Mouse (Mus musculus) CH12.LX (cell line): ENCODE measurements around the gene Chst11. TPM values are rescaled to one million over a fixed set of nuclear protein-coding genes. Genes with fewer than 3 reads are reported as not detected.

Experiments used
- DNase-seq: peaks from one replicate; pipeline ENCODE4 v3.0.0-alpha.2; 2013; ENCODE audit errors: extremely low read depth
- H3K27ac ChIP-seq: 2 replicates; pipeline ENCODE4 v1.5.1; 2012; ENCODE audit warnings: low read depth, mild to moderate bottlenecking, control low read depth, moderate library complexity; ENCODE audit not compliant: insufficient read depth
- H3K27me3 ChIP-seq: replicated peaks from 2 replicates; pipeline ENCODE3; 2012; ENCODE audit warnings: inconsistent platforms
- H3K36me3 ChIP-seq, 2 experiments: replicated peaks in 1 of 2; 2 replicates each; pipeline versions ENCODE3 to v1.6.1; 2012; ENCODE audit warnings: inconsistent platforms in 1 of 2, low read length in 1 of 2, mild to moderate bottlenecking in 1 of 2, mixed read lengths in 1 of 2, moderate library complexity in 1 of 2; ENCODE audit not compliant: control insufficient read depth in 1 of 2, insufficient read depth in 1 of 2
- H3K4me1 ChIP-seq, 2 experiments: 2 replicates each; pipeline ENCODE4 v1.6.1; 2012; ENCODE audit warnings: inconsistent platforms in 1 of 2, moderate library complexity in 1 of 2; ENCODE audit not compliant: insufficient read depth in 2 of 2, control insufficient read depth in 1 of 2
- H3K4me2 ChIP-seq: 2 replicates; pipeline ENCODE4 v1.6.1; 2012; ENCODE audit warnings: low read depth, mild to moderate bottlenecking, control low read depth; ENCODE audit not compliant: poor library complexity, insufficient read depth, severe bottlenecking
- H3K4me3 ChIP-seq, 3 experiments: fragments of 150-350 bp in 1 of 3; sonication (generic) in 1 of 3; replicated peaks in 1 of 3; 2 replicates each; pipeline versions ENCODE3 to v1.5.1; 2011 to 2012; ENCODE audit warnings: low read depth in 2 of 3, low read length in 2 of 3, mild to moderate bottlenecking in 2 of 3, moderate library complexity in 2 of 3, control low read depth in 1 of 3, improper control_type of control experiment in 1 of 3, inconsistent platforms in 1 of 3, mixed read lengths in 1 of 3; ENCODE audit not compliant: poor library complexity in 1 of 3
- H3K79me2 ChIP-seq: replicated peaks from 2 replicates; pipeline ENCODE4 v1.6.1; 2012; ENCODE audit warnings: mild to moderate bottlenecking, moderate library complexity; ENCODE audit not compliant: control insufficient read depth, poor library complexity, insufficient read depth, severe bottlenecking; ENCODE audit errors: extremely low read depth
- H3K9ac ChIP-seq: 2 replicates; pipeline ENCODE4 v1.6.1; 2012; ENCODE audit warnings: low read depth, mild to moderate bottlenecking, control low read depth, moderate library complexity; ENCODE audit not compliant: insufficient read depth
- H3K9me3 ChIP-seq: replicated peaks from 2 replicates; pipeline ENCODE3; 2012; ENCODE audit warnings: low read length, inconsistent platforms, mixed read lengths
- CHD1 ChIP-seq: IDR thresholded peaks from 2 replicates; pipeline ENCODE4 v1.6.1; 2012; ENCODE audit warnings: low read depth, low read length, improper control_type of control experiment, inconsistent platforms
- CHD2 ChIP-seq: IDR thresholded peaks from 2 replicates; pipeline ENCODE4 v1.6.1; 2011; ENCODE audit warnings: low read length, improper control_type of control experiment
- CTCF ChIP-seq, 2 experiments: IDR thresholded peaks in 1 of 2; conservative IDR thresholded peaks in 1 of 2; 2 replicates each; pipeline ENCODE4 v1.5.1; 2011 to 2012; ENCODE audit warnings: low read depth in 2 of 2, low read length in 2 of 2, improper control_type of control experiment in 1 of 2, inconsistent platforms in 1 of 2, mild to moderate bottlenecking in 1 of 2, moderate library complexity in 1 of 2
- EP300 ChIP-seq: IDR thresholded peaks from 2 replicates; pipeline ENCODE4 v1.6.1; 2011; ENCODE audit warnings: low read length, improper control_type of control experiment
- ETS1 ChIP-seq: conservative IDR thresholded peaks from 2 replicates; pipeline ENCODE4 v1.6.1; 2012; ENCODE audit warnings: low read depth, mild to moderate bottlenecking, inconsistent platforms, low read length, improper control_type of control experiment, moderate library complexity
- GABPA ChIP-seq: IDR thresholded peaks from 2 replicates; pipeline ENCODE4 v1.6.1; 2012; ENCODE audit warnings: low read depth, low read length, improper control_type of control experiment, inconsistent platforms; ENCODE audit not compliant: insufficient replicate concordance
- IRF4 ChIP-seq: IDR thresholded peaks from 2 replicates; pipeline ENCODE4 v1.6.1; 2014; ENCODE audit warnings: low read depth, mild to moderate bottlenecking, inconsistent platforms, low read length, improper control_type of control experiment
- JUN ChIP-seq: IDR thresholded peaks from 2 replicates; pipeline ENCODE4 v1.6.1; 2011; ENCODE audit warnings: low read depth, mild to moderate bottlenecking, low read length, improper control_type of control experiment, moderate library complexity; ENCODE audit not compliant: insufficient read depth
- KAT2A ChIP-seq: IDR thresholded peaks from 2 replicates; pipeline ENCODE4 v1.6.1; 2012; ENCODE audit warnings: low read length, improper control_type of control experiment, inconsistent platforms; ENCODE audit not compliant: insufficient replicate concordance
- MAFK ChIP-seq: IDR thresholded peaks from 2 replicates; pipeline ENCODE4 v1.6.1; 2011; ENCODE audit warnings: low read length, improper control_type of control experiment; ENCODE audit not compliant: insufficient replicate concordance
- MAZ ChIP-seq: IDR thresholded peaks from 2 replicates; pipeline ENCODE4 v1.6.1; 2012; ENCODE audit warnings: low read depth, mild to moderate bottlenecking, inconsistent platforms, low read length, improper control_type of control experiment, moderate library complexity
- MEF2A ChIP-seq: IDR thresholded peaks from 2 replicates; pipeline ENCODE4 v1.6.1; 2014; ENCODE audit warnings: low read depth, mild to moderate bottlenecking, inconsistent platforms, low read length, improper control_type of control experiment, borderline replicate concordance
- MXI1 ChIP-seq: IDR thresholded peaks from 2 replicates; pipeline ENCODE4 v1.6.1; 2011; ENCODE audit warnings: mild to moderate bottlenecking, low read depth, low read length, improper control_type of control experiment
- MYC ChIP-seq: IDR thresholded peaks from 2 replicates; pipeline ENCODE4 v1.6.1; 2011; ENCODE audit warnings: low read depth, mild to moderate bottlenecking, improper control_type of control experiment, low read length
- NELFE ChIP-seq: IDR thresholded peaks from 2 replicates; pipeline ENCODE4 v1.6.1; 2011; ENCODE audit warnings: low read depth, low read length, improper control_type of control experiment
- NRF1 ChIP-seq: IDR thresholded peaks from 2 replicates; pipeline ENCODE4 v1.6.1; 2014; ENCODE audit warnings: low read depth, mild to moderate bottlenecking, inconsistent platforms, low read length, improper control_type of control experiment, moderate library complexity
- POLR2AphosphoS2 ChIP-seq: IDR thresholded peaks from 2 replicates; pipeline ENCODE4 v1.6.1; 2011; ENCODE audit warnings: low read depth, low read length, improper control_type of control experiment
- RAD21 ChIP-seq: IDR thresholded peaks from 2 replicates; pipeline ENCODE4 v1.6.1; 2011; ENCODE audit warnings: low read depth, mild to moderate bottlenecking, low read length, improper control_type of control experiment, moderate library complexity
- RCOR1 ChIP-seq: conservative IDR thresholded peaks from 2 replicates; pipeline ENCODE4 v1.6.1; 2012; ENCODE audit warnings: low read depth, mild to moderate bottlenecking, inconsistent platforms, low read length, improper control_type of control experiment
- SIN3A ChIP-seq: IDR thresholded peaks from 2 replicates; pipeline ENCODE4 v1.6.1; 2012; ENCODE audit warnings: low read length, improper control_type of control experiment, inconsistent platforms
- SMC3 ChIP-seq: IDR thresholded peaks from 2 replicates; pipeline ENCODE4 v1.6.1; 2011; ENCODE audit warnings: low read depth, low read length, improper control_type of control experiment
- TBP ChIP-seq: conservative IDR thresholded peaks from 2 replicates; pipeline ENCODE4 v1.6.1; 2011; ENCODE audit warnings: low read depth, low read length, improper control_type of control experiment
- TCF12 ChIP-seq: IDR thresholded peaks from 2 replicates; pipeline ENCODE4 v1.6.1; 2014; ENCODE audit warnings: low read depth, mild to moderate bottlenecking, inconsistent platforms, low read length, improper control_type of control experiment
- USF1 ChIP-seq: IDR thresholded peaks from 2 replicates; pipeline ENCODE4 v1.6.1; 2014; ENCODE audit warnings: low read depth, mild to moderate bottlenecking, inconsistent platforms, low read length, improper control_type of control experiment
- USF2 ChIP-seq: conservative IDR thresholded peaks from 2 replicates; pipeline ENCODE4 v1.6.1; 2011; ENCODE audit warnings: low read depth, low read length, improper control_type of control experiment
- ZC3H11A ChIP-seq: IDR thresholded peaks from 2 replicates; pipeline ENCODE4 v1.6.1; 2012; ENCODE audit warnings: low read depth, mild to moderate bottlenecking, inconsistent platforms, low read length, improper control_type of control experiment
- ZKSCAN1 ChIP-seq: IDR thresholded peaks from 2 replicates; pipeline ENCODE4 v1.6.1; 2012; ENCODE audit warnings: low read depth, inconsistent platforms, low read length, improper control_type of control experiment, borderline replicate concordance
- ZMIZ1 ChIP-seq: IDR thresholded peaks from 2 replicates; pipeline ENCODE4 v1.6.1; 2012; ENCODE audit warnings: low read depth, mild to moderate bottlenecking, inconsistent platforms, low read length, improper control_type of control experiment
- ZNF384 ChIP-seq: IDR thresholded peaks from 2 replicates; pipeline ENCODE4 v1.6.1; 2012; ENCODE audit warnings: low read depth, low read length, improper control_type of control experiment, inconsistent platforms
- dilution Hi-C: fragments of 300-500 bp; cut with MboI; formaldehyde crosslinking; loops from 2 replicates; pipeline ENCODE4 v1.14.3; 2020; ENCODE audit warnings: low sequenced_read_pairs; ENCODE audit not compliant: extremely low pct_unique_long_range_greater_than_20kb, extremely low pct_ligation_motif_present
- in situ Hi-C: fragments of 300-500 bp; cut with MboI; formaldehyde crosslinking; loops from 3 replicates; pipeline ENCODE4 v1.14.3; 2019; ENCODE audit warnings: low sequenced_read_pairs, low pct_ligation_motif_present, low pct_unique_long_range_greater_than_20kb, mixed read lengths
- polyA plus RNA-seq: library from polyadenylated mRNA; unstranded; fragments of >175 nt; gene quantifications from 2 replicates; pipeline ENCODE4 v1.2.1, GENCODE M21; 2012; ENCODE audit warnings: low read depth; ENCODE audit not compliant: insufficient read length
- total RNA-seq, 2 experiments: library from RNA; depleted of rRNA; stranded (reverse); fragments of 300-350 nt in 1 of 2; fragments of >200 nt in 1 of 2; gene quantifications; 2 replicates each; pipeline ENCODE4 v1.2.3; 2012 to 2014

Gene Chst11
- total and polyA plus RNA-seq, 3 experiments: 3.6 to 5.3 (median 4.5) TPM

DNA sequence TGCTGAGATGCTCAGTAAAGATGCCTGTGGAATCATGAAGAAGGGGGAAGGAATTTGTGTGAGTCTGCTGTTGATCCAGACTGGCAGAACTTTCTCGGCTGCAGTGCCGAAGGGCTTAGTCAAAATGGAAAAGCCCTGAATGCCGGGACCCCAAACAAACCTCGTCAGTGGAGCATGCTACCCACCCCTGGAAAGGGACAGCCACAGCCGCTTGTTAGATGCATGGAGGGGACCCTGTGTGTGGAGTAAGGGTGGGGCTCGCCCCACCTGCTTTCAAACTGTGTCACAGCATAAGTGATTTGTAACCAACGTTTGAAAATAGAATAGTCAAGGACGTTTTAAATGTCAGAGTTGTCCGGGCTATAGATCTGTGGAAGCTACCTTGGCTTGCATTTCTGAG, 181.0 kb downstream of the Chst11 start:
- Histone ChIP-seq H3K27ac (no peak overlapping the region), H3K4me2 (no peak overlapping the region), H3K79me2 (no peaks in the 10 kb centered on the region), H3K27me3 (no peaks in the 10 kb centered on the region), H3K4me3 (no peak overlapping the region), H3K4me1 (peaks cover 6 to 14% of the 10 kb centered on the region in 2 experiments), H3K9me3 (no peaks in the 10 kb centered on the region), H3K9ac (no peak overlapping the region), H3K36me3 (no peaks in the 10 kb centered on the region)
- DNase-seq: no peak
- dilution Hi-C loops: no loop called here
- in situ Hi-C loops: no loop called here
- TF ChIP-seq CTCF (conservative IDR thresholded peaks at IDR 0.05 in 1 of 2, IDR thresholded peaks at IDR 0.05 in 1 of 2; ENCODE audit: low read depth in 2 of 2, low read length in 2 of 2) (no peak), USF1 (no peak), POLR2AphosphoS2 (no peak), MAZ (no peak), CHD2 (no peak), MAFK (no peak), JUN (no peak), USF2 (no peak), ETS1 (no peak), MYC (no peak), SMC3 (no peak), IRF4 (no peak), ZMIZ1 (no peak), EP300 (no peak), GABPA (no peak), TBP (no peak), SIN3A (no peak), NELFE (no peak), ZNF384 (no peak), RAD21 (no peak)

GRCm38 (mm10) chr10:83167492-83167891, 182.2 kb downstream of the Chst11 start:
- no peaks in the 10 kb centered on the region for H3K9me3 ChIP-seq
- H3K4me3 ChIP-seq: no peak overlapping the region
- no peak for DNase-seq
- H3K4me2 ChIP-seq: no peak overlapping the region
- H3K36me3 ChIP-seq: no peaks in the 10 kb centered on the region
- H3K27ac ChIP-seq: no peak overlapping the region
- TF ChIP-seq MAZ: no peak
- no peak for TF ChIP-seq MYC
- TF ChIP-seq IRF4: no peak
- no peak for TF ChIP-seq MXI1
- TF ChIP-seq KAT2A: no peak
- no peak for TF ChIP-seq USF2
- TF ChIP-seq JUN: no peak
- TF ChIP-seq POLR2AphosphoS2: no peak
- TF ChIP-seq TCF12: no peak
- no peak for TF ChIP-seq ZKSCAN1
- no peak for TF ChIP-seq SIN3A
- TF ChIP-seq RCOR1: no peak
- TF ChIP-seq CHD1: no peak
- no peak for TF ChIP-seq MEF2A
- TF ChIP-seq NRF1: no peak
- TF ChIP-seq EP300: no peak
- TF ChIP-seq ZC3H11A: no peak
- H3K79me2 ChIP-seq: no peaks in the 10 kb centered on the region
- H3K9ac ChIP-seq: no peak overlapping the region
- dilution Hi-C loops (no loop called here), in situ Hi-C loops (no loop called here)
- H3K27me3 ChIP-seq: no peaks in the 10 kb centered on the region
- peaks cover 6 to 14% of the 10 kb centered on the region in 2 experiments for H3K4me1 ChIP-seq
